Mouse (Mus musculus) urinary bladder, postnatal 4 days (tissue): Measurements from ENCODE around the gene Nptn.

Experiments
- DNase-seq, 2 experiments: peaks; one replicate each; pipeline ENCODE4 v3.0.0; 2021 to 2022; ENCODE audit warnings: low spot score in 2 of 2

Nptn gene

DNA sequence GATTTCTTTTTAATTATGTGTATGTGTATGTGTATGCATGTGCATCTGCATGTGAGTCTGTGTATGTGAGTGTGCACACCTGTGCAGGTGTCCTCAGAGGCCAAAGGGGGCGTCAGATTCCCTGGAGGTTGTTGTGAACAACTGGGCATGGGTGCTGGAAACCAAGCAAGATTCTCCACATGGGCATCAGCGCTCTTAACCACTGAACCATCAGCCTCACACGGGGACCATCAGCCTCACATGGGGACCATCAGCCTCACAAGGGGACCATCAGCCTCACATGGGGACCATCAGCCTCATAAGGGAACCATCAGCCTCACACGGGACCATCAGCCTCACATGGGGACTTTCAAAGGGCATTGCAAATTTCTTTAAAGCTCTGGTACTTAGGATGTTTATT is 108.7 kb downstream of the Nptn start:
- DNase-seq, result no peak

DNA sequence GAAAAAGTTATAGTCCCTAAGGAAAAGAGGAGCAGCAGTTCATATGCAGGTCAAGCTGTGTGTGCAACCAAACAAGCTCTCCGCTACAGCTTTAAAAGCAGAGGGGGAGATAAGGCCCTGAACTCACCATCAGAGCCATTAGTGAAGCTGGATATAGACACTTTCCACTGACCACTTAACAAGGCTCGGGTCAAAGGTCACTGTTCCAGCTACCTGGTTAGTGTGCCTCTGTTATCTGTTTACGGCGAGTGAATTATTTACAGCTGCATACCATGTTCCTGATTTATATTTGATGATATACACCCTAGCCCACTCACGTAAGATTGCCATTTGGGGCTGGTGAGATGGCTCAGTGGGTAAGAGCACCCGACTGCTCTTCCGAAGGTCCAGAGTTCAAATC is 109.4 kb downstream of the Nptn start:
- DNase-seq, result no peak

- no peak for DNase-seq
Measured at GRCm38 (mm10) chr9:58698486-58698885, 116.4 kb downstream of the Nptn start.

GRCm38 (mm10) chr9:58701751-58702150 is 119.7 kb downstream of the Nptn start:
- no peak for DNase-seq

DNA sequence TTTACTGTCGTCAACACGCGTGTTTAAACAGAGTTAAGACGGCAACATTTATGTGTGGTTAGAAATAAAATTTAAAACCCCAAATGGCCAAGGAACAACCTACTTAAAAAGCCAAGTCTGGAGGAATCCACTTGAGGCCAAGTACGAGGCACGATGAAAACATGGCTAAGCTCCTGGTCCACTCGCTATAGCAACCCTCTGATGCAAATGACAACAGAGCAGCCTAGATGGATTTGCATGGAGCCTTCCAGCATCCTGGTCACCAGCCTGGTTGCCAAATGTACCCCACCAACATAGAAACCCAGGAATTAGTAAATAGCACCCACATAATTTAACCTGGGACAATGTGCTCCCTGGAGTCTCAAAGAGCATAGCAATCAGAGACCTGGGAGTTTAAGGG is 121.7 kb downstream of the Nptn start:
- DNase-seq, result no peak

- DNase-seq, result no peak
Measured at GRCm38 (mm10) chr9:58706024-58706423, 124.0 kb downstream of the Nptn start.
